Mouse (Mus musculus) CH12.LX (cell line): ENCODE results near the gene 1700122O11Rik.

ENCODE experiments used
- BHLHE40 ChIP-seq: IDR thresholded peaks from 2 replicates; pipeline ENCODE4 v1.6.1; 2011; ENCODE audit warnings: mild to moderate bottlenecking, low read depth, low read length, improper control_type of control experiment
- CTCF ChIP-seq, 2 experiments: IDR thresholded peaks in 1 of 2; conservative IDR thresholded peaks in 1 of 2; 2 replicates each; pipeline ENCODE4 v1.5.1; 2011 to 2012; ENCODE audit warnings: low read depth in 2 of 2, low read length in 2 of 2, improper control_type of control experiment in 1 of 2, inconsistent platforms in 1 of 2, mild to moderate bottlenecking in 1 of 2, moderate library complexity in 1 of 2
- EP300 ChIP-seq: IDR thresholded peaks from 2 replicates; pipeline ENCODE4 v1.6.1; 2011; ENCODE audit warnings: low read length, improper control_type of control experiment
- ETS1 ChIP-seq: conservative IDR thresholded peaks from 2 replicates; pipeline ENCODE4 v1.6.1; 2012; ENCODE audit warnings: low read depth, mild to moderate bottlenecking, inconsistent platforms, low read length, improper control_type of control experiment, moderate library complexity
- HCFC1 ChIP-seq: IDR thresholded peaks from 2 replicates; pipeline ENCODE4 v1.6.1; 2012; ENCODE audit warnings: low read depth, mild to moderate bottlenecking, inconsistent platforms, low read length, improper control_type of control experiment
- MAFK ChIP-seq: IDR thresholded peaks from 2 replicates; pipeline ENCODE4 v1.6.1; 2011; ENCODE audit warnings: low read length, improper control_type of control experiment; ENCODE audit not compliant: insufficient replicate concordance
- MAZ ChIP-seq: IDR thresholded peaks from 2 replicates; pipeline ENCODE4 v1.6.1; 2012; ENCODE audit warnings: low read depth, mild to moderate bottlenecking, inconsistent platforms, low read length, improper control_type of control experiment, moderate library complexity
- MXI1 ChIP-seq: IDR thresholded peaks from 2 replicates; pipeline ENCODE4 v1.6.1; 2011; ENCODE audit warnings: mild to moderate bottlenecking, low read depth, low read length, improper control_type of control experiment
- POLR2A ChIP-seq: IDR thresholded peaks from 2 replicates; pipeline ENCODE4 v1.6.1; 2011; ENCODE audit warnings: low read depth, mild to moderate bottlenecking, improper control_type of control experiment, low read length
- POLR2AphosphoS2 ChIP-seq: IDR thresholded peaks from 2 replicates; pipeline ENCODE4 v1.6.1; 2011; ENCODE audit warnings: low read depth, low read length, improper control_type of control experiment
- RCOR1 ChIP-seq: conservative IDR thresholded peaks from 2 replicates; pipeline ENCODE4 v1.6.1; 2012; ENCODE audit warnings: low read depth, mild to moderate bottlenecking, inconsistent platforms, low read length, improper control_type of control experiment

GRCm38 (mm10) chr17:48010283-48010682, 27.8 kb downstream of the 1700122O11Rik start:
- TF ChIP-seq POLR2AphosphoS2 (no peak), CTCF (conservative IDR thresholded peaks at IDR 0.05 in 1 of 2, IDR thresholded peaks at IDR 0.05 in 1 of 2; ENCODE audit: low read depth in 2 of 2, low read length in 2 of 2) (no peak), EP300 (no peak), POLR2A (no peak), RCOR1 (no peak), MAZ (no peak), MAFK (no peak), HCFC1 (no peak; the same call in 1 of the 2 replicates), BHLHE40 (no peak), MXI1 (no peak), ETS1 (no peak)
